Mouse (Mus musculus) testis, adult 2 months (tissue): ENCODE results near the gene Actn2.

ENCODE experiments used
- CTCF ChIP-seq: fragments of 200-500 bp; IDR thresholded peaks from 2 replicates; pipeline ENCODE4 v1.5.1; 2012; ENCODE audit warnings: low read depth, mild to moderate bottlenecking, inconsistent platforms, low read length, moderate library complexity; ENCODE audit not compliant: control insufficient read depth, insufficient read depth, insufficient replicate concordance
- POLR2A ChIP-seq: fragments of 200-500 bp; IDR thresholded peaks from 2 replicates; pipeline ENCODE4 v1.6.1; 2012; ENCODE audit warnings: low read depth, mild to moderate bottlenecking, inconsistent platforms, low read length, moderate library complexity; ENCODE audit not compliant: control insufficient read depth

DNA sequence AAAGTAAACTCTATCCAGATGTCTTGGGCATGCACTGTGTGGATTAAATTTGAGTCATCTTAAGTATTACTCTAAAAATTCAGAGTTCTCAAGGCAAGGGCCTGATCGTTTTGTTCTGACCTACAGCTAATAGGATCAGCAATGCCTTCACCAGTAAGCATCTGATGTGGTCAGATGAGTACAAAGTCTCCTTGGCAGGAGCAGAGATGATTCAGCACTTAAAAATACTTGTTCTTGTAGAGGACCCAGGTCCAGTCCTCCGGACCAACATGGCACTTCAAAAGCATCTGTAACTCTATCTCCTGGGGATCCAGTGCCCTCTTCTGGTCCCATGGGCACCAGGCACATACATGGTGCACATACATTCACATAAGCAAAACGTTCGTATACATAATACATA is 108.4 kb downstream of the Actn2 start:
- TF ChIP-seq POLR2A (no peak), CTCF (no peak)
